Mouse (Mus musculus) G1E (cell line): Measurements from ENCODE around the gene Mylk4. TPM values are rescaled to one million over a fixed set of nuclear protein-coding genes. Genes with fewer than 3 reads are reported as not detected.

Experiments used
- ATAC-seq: 2 replicates; pipeline ENCODE4 v1.8.0; 2016; ENCODE audit warnings: mild to moderate bottlenecking; ENCODE audit not compliant: insufficient number of reproducible peaks, poor library complexity, low FRiP score, severe bottlenecking; ENCODE audit errors: extremely low read depth
- DNase-seq: peaks from one replicate; pipeline ENCODE4 v3.0.0; 2012; ENCODE audit warnings: low spot score
- H3K27me3 ChIP-seq: 2 replicates; pipeline ENCODE4 v1.6.1; 2012; ENCODE audit warnings: mild to moderate bottlenecking, low read length, inconsistent platforms; ENCODE audit not compliant: insufficient read depth
- H3K36me3 ChIP-seq: replicated peaks from 2 replicates; pipeline ENCODE3; 2012; ENCODE audit warnings: mild to moderate bottlenecking, inconsistent platforms
- H3K4me1 ChIP-seq: 2 replicates; pipeline ENCODE4 v1.6.1; 2012; ENCODE audit warnings: low read depth, low read length, inconsistent platforms, mixed read lengths; ENCODE audit not compliant: insufficient read depth
- H3K4me3 ChIP-seq: 2 replicates; pipeline ENCODE4 v1.5.1; 2012; ENCODE audit warnings: low read depth, mild to moderate bottlenecking, inconsistent platforms, low read length, moderate library complexity, mixed read lengths
- H3K9me3 ChIP-seq: replicated peaks from 2 replicates; pipeline ENCODE4 v1.6.1; 2012; ENCODE audit warnings: inconsistent platforms
- CTCF ChIP-seq: IDR thresholded peaks from 2 replicates; pipeline ENCODE4 v1.5.1; 2012; ENCODE audit warnings: low read depth, low read length, inconsistent platforms, mixed read lengths
- GATA1 ChIP-seq: IDR thresholded peaks from 2 replicates; pipeline ENCODE4 v1.6.1; 2012; ENCODE audit warnings: borderline replicate concordance, low read length, inconsistent platforms, mixed read lengths
- GATA2 ChIP-seq: IDR thresholded peaks from 2 replicates; pipeline ENCODE4 v1.6.1; 2012; ENCODE audit warnings: low read depth, low read length, inconsistent platforms, borderline replicate concordance
- POLR2AphosphoS5 ChIP-seq: IDR thresholded peaks from 2 replicates; pipeline ENCODE4 v1.6.1; 2012; ENCODE audit warnings: low read depth, low read length, inconsistent platforms; ENCODE audit not compliant: insufficient replicate concordance
- TAL1 ChIP-seq: conservative IDR thresholded peaks from 2 replicates; pipeline ENCODE4 v1.6.1; 2012; ENCODE audit warnings: low read depth, low read length, inconsistent platforms, mixed read lengths
- polyA plus RNA-seq: library from polyadenylated mRNA; stranded (reverse); fragments of >175 nt; gene quantifications from 2 replicates; pipeline ENCODE4 v1.2.3, GENCODE M21; 2012
- total RNA-seq, 2 experiments: library from RNA; stranded (forward) in 1 of 2; stranded (reverse) in 1 of 2; fragments of 200-1000 nt in 1 of 2; fragments of >200 nt in 1 of 2; fragmentation: Nextera tagmentation in 1 of 2; gene quantifications; 2 replicates each; pipeline ENCODE4 v1.2.3; 2014 to 2017

The Mylk4 gene
- total and polyA plus RNA-seq, 3 experiments: 0.05 TPM; not detected in 2

DNA sequence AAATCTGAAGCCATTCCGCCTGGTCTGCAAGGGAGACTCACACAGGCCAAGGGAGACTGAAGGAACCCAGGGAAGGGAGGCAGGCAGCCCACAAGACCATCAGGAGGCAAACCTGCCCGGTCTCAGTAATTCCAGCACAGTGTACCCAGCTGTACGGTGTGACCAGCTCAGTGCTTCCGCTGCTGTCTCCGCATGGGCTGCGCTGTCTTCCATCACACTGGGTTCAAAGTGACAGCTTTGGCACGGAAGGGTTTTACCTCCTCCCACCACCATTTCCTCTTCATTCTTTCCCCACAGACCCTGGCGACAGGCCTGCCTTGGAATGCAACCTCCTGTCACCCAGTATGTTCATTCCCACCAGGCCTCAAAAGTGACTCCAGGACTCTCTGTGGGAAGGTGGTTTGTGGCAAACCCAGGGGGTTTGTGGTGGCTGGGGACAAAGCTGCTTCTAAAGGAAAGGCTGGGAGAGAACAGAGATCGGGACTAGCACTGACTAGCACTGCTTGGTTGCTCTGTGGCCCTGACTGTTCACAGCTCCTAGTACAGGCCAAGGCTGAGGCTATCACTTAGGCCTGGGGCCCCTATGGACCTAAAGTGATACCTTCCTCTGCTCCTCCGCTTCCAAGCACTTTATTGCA is 77.0 kb downstream of the Mylk4 start:
- Histone ChIP-seq H3K4me3 (no peak overlapping the region), H3K4me1 (no peaks in the 10 kb centered on the region), H3K9me3 (no peaks in the 10 kb centered on the region), H3K36me3 (no peaks in the 10 kb centered on the region), H3K27me3 (peaks cover 23% of the 10 kb centered on the region; the same call in 1 of the 2 replicates)
- no peak for ATAC-seq
- TF ChIP-seq GATA1 (no peak), POLR2AphosphoS5 (no peak), TAL1 (no peak), CTCF (no peak), GATA2 (no peak)
- DNase-seq: no peak

DNA sequence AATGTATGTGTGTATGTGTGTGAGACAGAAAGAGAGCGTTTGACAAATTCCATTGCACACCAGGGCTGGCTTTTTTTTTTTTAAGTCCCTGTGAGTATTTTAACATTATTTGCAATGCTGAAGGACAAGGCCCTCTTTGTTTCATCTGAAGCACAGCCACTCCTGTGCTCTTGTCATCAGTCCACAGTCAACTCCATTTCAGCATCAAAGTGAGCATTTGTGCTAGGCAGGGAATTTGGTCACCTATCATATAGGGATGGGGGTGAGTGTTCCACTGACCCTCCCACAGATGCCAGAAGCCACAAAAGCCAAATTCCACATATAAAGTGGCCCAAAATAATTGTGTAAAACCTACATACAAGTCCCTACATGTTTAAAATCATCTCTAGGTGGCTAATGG is 78.4 kb downstream of the Mylk4 start:
- TF ChIP-seq TAL1 (no peak), CTCF (no peak), GATA1 (no peak), POLR2AphosphoS5 (no peak), GATA2 (no peak)
- ATAC-seq (no peak), DNase-seq (no peak)
- Histone ChIP-seq H3K4me1 (no peaks in the 10 kb centered on the region), H3K27me3 (peaks cover 25% of the 10 kb centered on the region), H3K4me3 (no peak overlapping the region), H3K9me3 (no peaks in the 10 kb centered on the region), H3K36me3 (no peaks in the 10 kb centered on the region)

DNA sequence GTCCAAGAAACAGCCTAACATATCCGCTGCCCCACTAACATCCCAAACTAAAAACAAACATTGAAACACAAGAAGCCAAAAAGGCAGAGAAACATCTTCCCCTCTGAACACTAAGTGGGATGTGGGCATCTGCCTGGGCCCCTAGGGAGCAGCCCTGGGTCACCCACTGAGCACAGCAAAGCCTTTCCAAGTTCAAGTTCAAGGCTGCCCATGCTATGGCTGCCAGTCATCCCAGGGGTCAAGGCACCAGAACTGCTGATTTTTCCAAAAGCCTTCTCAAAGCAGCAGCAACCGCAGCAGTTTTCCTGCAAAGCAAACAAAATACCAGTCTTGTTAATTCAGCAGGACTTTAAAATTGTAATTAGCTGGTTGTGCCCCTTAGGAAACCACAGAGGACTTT is 78.8 kb downstream of the Mylk4 start:
- no peaks in the 10 kb centered on the region for H3K9me3 ChIP-seq
- no peaks in the 10 kb centered on the region for H3K36me3 ChIP-seq
- no peaks in the 10 kb centered on the region for H3K4me1 ChIP-seq
- ATAC-seq: no peak
- no peak for TF ChIP-seq TAL1
- TF ChIP-seq GATA2: no peak
- no peak for DNase-seq
- no peak overlapping the region for H3K4me3 ChIP-seq
- H3K27me3 ChIP-seq: peaks cover 29% of the 10 kb centered on the region

DNA sequence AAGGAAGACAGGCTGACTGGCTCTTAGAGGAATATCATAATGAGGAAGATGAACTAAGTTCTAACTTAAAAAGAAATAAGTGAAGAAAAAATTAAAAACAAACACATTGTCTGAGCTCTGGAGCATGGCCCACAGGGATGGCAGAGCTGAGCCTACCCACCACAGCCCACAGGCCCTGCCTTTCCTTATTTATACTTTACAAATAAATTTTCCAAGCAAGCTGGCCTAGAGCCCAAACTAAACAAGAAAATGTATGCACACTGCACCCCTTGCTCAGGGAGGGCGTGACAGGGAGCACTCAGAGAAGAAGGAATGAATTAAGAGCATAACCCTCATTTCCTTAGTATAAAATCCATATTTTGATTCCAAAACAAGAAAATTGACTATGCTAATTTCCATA is 82.2 kb downstream of the Mylk4 start:
- no peak for ATAC-seq
- H3K27me3 ChIP-seq: peaks cover 36% of the 10 kb centered on the region
- no peaks in the 10 kb centered on the region for H3K4me1 ChIP-seq
- H3K4me3 ChIP-seq: no peak overlapping the region
- no peak for DNase-seq
- no peaks in the 10 kb centered on the region for H3K36me3 ChIP-seq
- TF ChIP-seq CTCF (no peak), POLR2AphosphoS5 (no peak), GATA2 (no peak), GATA1 (no peak), TAL1 (no peak)
- H3K9me3 ChIP-seq: no peaks in the 10 kb centered on the region

DNA sequence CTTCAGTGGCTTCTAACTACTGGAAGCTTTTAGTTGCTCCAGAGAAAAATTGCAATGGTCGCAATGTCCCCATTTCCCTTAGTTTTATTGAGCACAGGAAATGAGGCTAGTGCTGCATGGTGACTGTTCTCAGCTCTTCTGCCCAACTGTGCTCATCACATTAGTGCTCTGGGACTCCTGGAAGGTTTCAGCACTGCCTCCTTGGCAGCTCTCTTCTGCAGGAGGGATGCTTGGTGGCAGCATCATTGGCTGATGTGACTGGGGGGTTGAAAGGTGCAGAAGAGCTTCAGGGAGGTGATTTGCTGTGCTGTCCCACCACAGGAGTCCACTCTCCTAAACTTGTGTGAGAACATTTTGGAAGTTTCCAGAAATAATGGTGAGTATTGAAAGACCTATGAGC is 84.4 kb downstream of the Mylk4 start:
- DNase-seq (no peak), ATAC-seq (no peak)
- Histone ChIP-seq H3K4me3 (no peak overlapping the region), H3K9me3 (no peaks in the 10 kb centered on the region), H3K27me3 (peaks cover 34% of the 10 kb centered on the region), H3K36me3 (no peaks in the 10 kb centered on the region), H3K4me1 (no peaks in the 10 kb centered on the region)
- TF ChIP-seq TAL1: no peak
- TF ChIP-seq POLR2AphosphoS5: no peak
- no peak for TF ChIP-seq GATA1
- TF ChIP-seq GATA2: no peak
- no peak for TF ChIP-seq CTCF

DNA sequence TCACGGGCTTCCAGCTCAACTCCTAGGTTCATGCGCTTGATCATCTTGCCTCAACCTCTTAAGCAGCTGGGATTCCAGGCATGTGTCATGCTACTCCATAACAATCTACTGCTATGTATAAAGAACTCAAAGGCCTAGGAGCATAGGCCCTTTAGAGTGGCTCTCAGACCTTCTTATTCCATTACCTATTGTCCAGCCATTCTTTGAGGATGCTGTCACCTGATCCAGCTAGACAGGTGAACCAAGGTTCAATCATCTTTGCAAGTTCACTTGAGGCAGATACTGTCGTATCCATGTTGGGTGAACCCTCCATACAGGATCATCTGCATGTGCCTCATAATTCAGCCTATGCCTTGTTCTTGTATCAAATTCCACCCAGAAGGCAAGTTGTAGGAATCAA is 84.8 kb downstream of the Mylk4 start:
- no peak overlapping the region for H3K4me3 ChIP-seq
- no peaks in the 10 kb centered on the region for H3K36me3 ChIP-seq
- no peak for DNase-seq
- H3K27me3 ChIP-seq: peaks cover 34% of the 10 kb centered on the region
- TF ChIP-seq GATA1 (no peak), CTCF (no peak), TAL1 (no peak), POLR2AphosphoS5 (no peak), GATA2 (no peak)
- H3K4me1 ChIP-seq: no peaks in the 10 kb centered on the region
- H3K9me3 ChIP-seq: no peaks in the 10 kb centered on the region
- no peak for ATAC-seq
